Mouse (Mus musculus) ES-E14 (cell line): ENCODE data around the gene Olfr1360.

Source experiments
- CHD2 ChIP-seq: IDR thresholded peaks from 2 replicates; pipeline ENCODE4 v1.6.1; 2014; ENCODE audit warnings: mild to moderate bottlenecking, low read depth, low read length, inconsistent platforms
- HCFC1 ChIP-seq: IDR thresholded peaks from 2 replicates; pipeline ENCODE4 v1.6.1; 2012; ENCODE audit warnings: low read length, inconsistent platforms, borderline replicate concordance; ENCODE audit not compliant: insufficient read depth
- MAFK ChIP-seq: IDR thresholded peaks from 2 replicates; pipeline ENCODE4 v1.6.1; 2014; ENCODE audit warnings: mild to moderate bottlenecking, low read depth, low read length, inconsistent platforms; ENCODE audit not compliant: insufficient read depth

GRCm38 (mm10) chr13:21718381-21719080 is 41.3 kb upstream of the Olfr1360 start:
- TF ChIP-seq MAFK (no peak), CHD2 (0 out of 2 replicates have a peak, but pooled peaks have one; percentile 37), HCFC1 (no peak)
